Mouse (Mus musculus) E14TG2a.4 (cell line): Measurements from ENCODE around the gene Tcea2.

Source experiments
- CTCF ChIP-seq: conservative IDR thresholded peaks from 2 replicates; pipeline ENCODE4 v1.5.1; 2014; ENCODE audit warnings: low read length
- NANOG ChIP-seq: IDR thresholded peaks from 2 replicates; pipeline ENCODE4 v1.6.1; 2014; ENCODE audit warnings: borderline replicate concordance, low read length, mixed read lengths
- POU5F1 ChIP-seq: IDR thresholded peaks from 2 replicates; pipeline ENCODE4 v1.6.1; 2014; ENCODE audit warnings: low read length, borderline replicate concordance

- TF ChIP-seq CTCF (no peak), NANOG (no peak), POU5F1 (no peak)
These were observed 22.7 kb upstream of the Tcea2 start for GRCm38 (mm10) chr2:181657441-181657840.
